Mouse (Mus musculus) lung, embryonic 15.5 days (tissue): ENCODE measurements around the gene Gm17545. TPM values are rescaled to one million over a fixed set of nuclear protein-coding genes. Genes with fewer than 3 reads are reported as not detected.

Source experiments
- ATAC-seq: fragments of 200-750 bp; cut with Nextera tagmentation; 2 replicates; pipeline ENCODE4 v1.8.0; 2017; ENCODE audit warnings: moderate number of reproducible peaks, borderline replicate concordance; ENCODE audit not compliant: low FRiP score, low TSS enrichment; ENCODE audit errors: extremely low read depth
- H3K27ac ChIP-seq: fragments of 300-500 bp; sonication (generic); 2 replicates; pipeline ENCODE4 v1.5.1; 2015; ENCODE audit warnings: moderate library complexity, mild to moderate bottlenecking, inconsistent platforms
- H3K27me3 ChIP-seq: fragments of 300-500 bp; sonication (generic); 2 replicates; pipeline ENCODE4 v1.6.1; 2015; ENCODE audit warnings: inconsistent platforms
- H3K36me3 ChIP-seq: fragments of 300-500 bp; sonication (generic); 2 replicates; pipeline ENCODE4 v1.6.1; 2015; ENCODE audit warnings: inconsistent platforms
- H3K4me1 ChIP-seq: fragments of 300-500 bp; sonication (generic); 2 replicates; pipeline ENCODE4 v1.6.1; 2015; ENCODE audit warnings: inconsistent platforms
- H3K4me2 ChIP-seq: fragments of 300-500 bp; sonication (generic); 2 replicates; pipeline ENCODE4 v1.6.1; 2015; ENCODE audit warnings: inconsistent platforms, mild to moderate bottlenecking, moderate library complexity
- H3K4me3 ChIP-seq: fragments of 300-500 bp; sonication (generic); 2 replicates; pipeline ENCODE4 v1.5.1; 2015; ENCODE audit warnings: mild to moderate bottlenecking, inconsistent platforms
- H3K9ac ChIP-seq: fragments of 300-500 bp; sonication (generic); 2 replicates; pipeline ENCODE4 v1.6.1; 2015; ENCODE audit warnings: inconsistent platforms
- H3K9me3 ChIP-seq: fragments of 300-500 bp; sonication (generic); 2 replicates; pipeline ENCODE4 v1.6.1; 2016; ENCODE audit warnings: inconsistent platforms
- WGBS: fragments of 180-500 bp; shearing (Covaris S2); methylation state at CpG from one replicate; pipeline ENCODE4 v1.1.7; 2015; 5-methylcytosine and 5-hydroxymethylcytosine counted together
- polyA plus RNA-seq: library from polyadenylated mRNA; unstranded; fragments of >200 nt; fragmentation: Nextera tagmentation; extraction: Ambion mirVana; gene quantifications from 2 replicates; pipeline ENCODE4 v1.2.1, GENCODE M21; 2015

Gene Gm17545
- polyA plus RNA-seq, 1 experiment from 2014 or later = not detected

- no peak for ATAC-seq
- Histone ChIP-seq H3K27me3 (no peaks in the 10 kb centered on the region), H3K4me2 (no peak overlapping the region), H3K4me1 (no peaks in the 10 kb centered on the region), H3K4me3 (no peak overlapping the region), H3K9me3 (no peaks in the 10 kb centered on the region), H3K27ac (no peak overlapping the region), H3K9ac (no peak overlapping the region), H3K36me3 (peaks cover 62% of the 10 kb centered on the region)
- WGBS = 84% methylated on average over 13 of the region's 13 CpGs
Measured at GRCm38 (mm10) chr9:22448420-22448819, 5.7 kb upstream of the Gm17545 start.

GRCm38 (mm10) chr9:22449209-22449608 lies 4.9 kb upstream of the Gm17545 start:
- H3K9me3 ChIP-seq = no peaks in the 10 kb centered on the region
- H3K27ac ChIP-seq = no peak overlapping the region
- H3K4me2 ChIP-seq = no peak overlapping the region
- H3K36me3 ChIP-seq = peaks cover 68% of the 10 kb centered on the region
- no peaks in the 10 kb centered on the region for H3K4me1 ChIP-seq
- no peak overlapping the region for H3K4me3 ChIP-seq
- ATAC-seq = no peak
- no peak overlapping the region for H3K9ac ChIP-seq
- 88% methylated on average over 6 of the region's 6 CpGs for WGBS
- H3K27me3 ChIP-seq = no peaks in the 10 kb centered on the region

GRCm38 (mm10) chr9:22452697-22453096 lies 1.4 kb upstream of the Gm17545 start:
- H3K27ac ChIP-seq = no peak overlapping the region

GRCm38 (mm10) chr9:22453501-22453924 lies 577 bp upstream of the Gm17545 start:
- Histone ChIP-seq H3K9ac (no peak overlapping the region), H3K4me3 (no peak overlapping the region), H3K36me3 (peaks cover 82% of the 10 kb centered on the region), H3K4me2 (no peak overlapping the region), H3K4me1 (no peaks in the 10 kb centered on the region), H3K27me3 (no peaks in the 10 kb centered on the region), H3K9me3 (no peaks in the 10 kb centered on the region), H3K27ac (no peak overlapping the region)
- WGBS = 81% methylated on average over 10 of the region's 10 CpGs
- ATAC-seq = no peak

More at GRCm38 (mm10) chr9:22452697-22453096, 1.4 kb upstream of the Gm17545 start:
- Histone ChIP-seq H3K36me3 (peaks cover 89% of the 10 kb centered on the region), H3K4me2 (no peak overlapping the region), H3K27me3 (no peaks in the 10 kb centered on the region), H3K9ac (no peak overlapping the region), H3K4me1 (no peaks in the 10 kb centered on the region), H3K4me3 (no peak overlapping the region), H3K9me3 (no peaks in the 10 kb centered on the region)
- ATAC-seq = no peak
- 83% methylated on average over 10 of the region's 10 CpGs for WGBS

GRCm38 (mm10) chr9:22455041-22455440 lies 951 bp downstream of the Gm17545 start:
- no peaks in the 10 kb centered on the region for H3K27me3 ChIP-seq
- no peak overlapping the region for H3K4me3 ChIP-seq
- H3K9ac ChIP-seq = no peak overlapping the region
- ATAC-seq = no peak
- no peaks in the 10 kb centered on the region for H3K4me1 ChIP-seq
- H3K9me3 ChIP-seq = no peaks in the 10 kb centered on the region
- no peak overlapping the region for H3K27ac ChIP-seq
- no peak overlapping the region for H3K4me2 ChIP-seq
- H3K36me3 ChIP-seq = peaks cover 73% of the 10 kb centered on the region

GRCm38 (mm10) chr9:22457142-22457835 lies 3.2 kb downstream of the Gm17545 start:
- Histone ChIP-seq H3K36me3 (peaks cover 58% of the 10 kb centered on the region), H3K4me3 (no peak overlapping the region), H3K27ac (no peak overlapping the region), H3K27me3 (no peaks in the 10 kb centered on the region), H3K4me1 (no peaks in the 10 kb centered on the region), H3K9me3 (no peaks in the 10 kb centered on the region), H3K9ac (no peak overlapping the region), H3K4me2 (no peak overlapping the region)
- ATAC-seq = no peak
- WGBS = 73% methylated on average over 11 of the region's 11 CpGs

- Histone ChIP-seq H3K4me3 (no peak overlapping the region), H3K4me1 (no peaks in the 10 kb centered on the region), H3K27me3 (no peaks in the 10 kb centered on the region), H3K9ac (no peak overlapping the region), H3K4me2 (no peak overlapping the region), H3K9me3 (no peaks in the 10 kb centered on the region), H3K36me3 (peaks cover 19% of the 10 kb centered on the region), H3K27ac (no peak overlapping the region)
- 86% methylated on average over 3 of the region's 3 CpGs for WGBS
- ATAC-seq = no peak
Measured at GRCm38 (mm10) chr9:22461946-22462345, 7.9 kb downstream of the Gm17545 start.

GRCm38 (mm10) chr9:22466212-22466611 lies 12.1 kb downstream of the Gm17545 start:
- H3K4me3 ChIP-seq = no peak overlapping the region
- no peaks in the 10 kb centered on the region for H3K27me3 ChIP-seq
- no peak overlapping the region for H3K9ac ChIP-seq
- H3K9me3 ChIP-seq = no peaks in the 10 kb centered on the region
- H3K36me3 ChIP-seq = peaks cover 6% of the 10 kb centered on the region; the same call in 1 of the 2 replicates
- no peak for ATAC-seq
- H3K27ac ChIP-seq = no peak overlapping the region
- H3K4me2 ChIP-seq = no peak overlapping the region
- WGBS = 94% methylated on average over 5 of the region's 5 CpGs
- peaks cover 6% of the 10 kb centered on the region; the same call in 1 of the 2 replicates for H3K4me1 ChIP-seq

GRCm38 (mm10) chr9:22467371-22468169 lies 13.5 kb downstream of the Gm17545 start:
- 1% methylated on average over 66 of the region's 73 CpGs for WGBS
- H3K27me3 ChIP-seq = no peaks in the 10 kb centered on the region
- ATAC-seq = peak; percentile 76
- H3K9me3 ChIP-seq = no peaks in the 10 kb centered on the region
- H3K27ac ChIP-seq = peak overlapping the region; percentile 92
- H3K36me3 ChIP-seq = peaks cover 6% of the 10 kb centered on the region; the same call in 1 of the 2 replicates
- H3K4me1 ChIP-seq = peaks cover 6% of the 10 kb centered on the region; the same call in 1 of the 2 replicates
- H3K9ac ChIP-seq = peak overlapping the region; percentile 90
- H3K4me2 ChIP-seq = peak overlapping the region; percentile 65
- peak overlapping the region; percentile 88 for H3K4me3 ChIP-seq

GRCm38 (mm10) chr9:22468170-22468898 lies 14.2 kb downstream of the Gm17545 start:
- H3K4me3 ChIP-seq = peak overlapping the region; percentile 88
- peak overlapping the region; percentile 92 for H3K27ac ChIP-seq
- peak overlapping the region; percentile 90 for H3K9ac ChIP-seq
- no peaks in the 10 kb centered on the region for H3K27me3 ChIP-seq
- H3K9me3 ChIP-seq = no peaks in the 10 kb centered on the region
- 3% methylated on average over 43 of the region's 43 CpGs for WGBS
- H3K4me1 ChIP-seq = peaks cover 6% of the 10 kb centered on the region; the same call in 1 of the 2 replicates
- peak overlapping the region; percentile 65 for H3K4me2 ChIP-seq
- peak; percentile 91 for ATAC-seq
- H3K36me3 ChIP-seq = peaks cover 6% of the 10 kb centered on the region; the same call in 1 of the 2 replicates

GRCm38 (mm10) chr9:22468899-22469259 lies 14.8 kb downstream of the Gm17545 start:
- H3K27me3 ChIP-seq = no peaks in the 10 kb centered on the region
- ATAC-seq = no peak
- H3K9ac ChIP-seq = no peak overlapping the region
- H3K4me2 ChIP-seq = peak overlapping the region; percentile 65; the same call in 1 of the 2 replicates
- no peaks in the 10 kb centered on the region for H3K9me3 ChIP-seq
- H3K27ac ChIP-seq = no peak overlapping the region
- H3K4me1 ChIP-seq = peaks cover 6% of the 10 kb centered on the region; the same call in 1 of the 2 replicates
- 73% methylated on average over 8 of the region's 8 CpGs for WGBS
- H3K36me3 ChIP-seq = peaks cover 6% of the 10 kb centered on the region; the same call in 1 of the 2 replicates
- H3K4me3 ChIP-seq = no peak overlapping the region
